Mouse (Mus musculus): ENCODE results near the gene Fkbp14. TPM values are rescaled to one million over a fixed set of nuclear protein-coding genes. Genes with fewer than 3 reads are reported as not detected.

Fkbp14 gene
- polyA plus RNA-seq, 1 experiment from 2014 or later = 33.1 TPM

DNA sequence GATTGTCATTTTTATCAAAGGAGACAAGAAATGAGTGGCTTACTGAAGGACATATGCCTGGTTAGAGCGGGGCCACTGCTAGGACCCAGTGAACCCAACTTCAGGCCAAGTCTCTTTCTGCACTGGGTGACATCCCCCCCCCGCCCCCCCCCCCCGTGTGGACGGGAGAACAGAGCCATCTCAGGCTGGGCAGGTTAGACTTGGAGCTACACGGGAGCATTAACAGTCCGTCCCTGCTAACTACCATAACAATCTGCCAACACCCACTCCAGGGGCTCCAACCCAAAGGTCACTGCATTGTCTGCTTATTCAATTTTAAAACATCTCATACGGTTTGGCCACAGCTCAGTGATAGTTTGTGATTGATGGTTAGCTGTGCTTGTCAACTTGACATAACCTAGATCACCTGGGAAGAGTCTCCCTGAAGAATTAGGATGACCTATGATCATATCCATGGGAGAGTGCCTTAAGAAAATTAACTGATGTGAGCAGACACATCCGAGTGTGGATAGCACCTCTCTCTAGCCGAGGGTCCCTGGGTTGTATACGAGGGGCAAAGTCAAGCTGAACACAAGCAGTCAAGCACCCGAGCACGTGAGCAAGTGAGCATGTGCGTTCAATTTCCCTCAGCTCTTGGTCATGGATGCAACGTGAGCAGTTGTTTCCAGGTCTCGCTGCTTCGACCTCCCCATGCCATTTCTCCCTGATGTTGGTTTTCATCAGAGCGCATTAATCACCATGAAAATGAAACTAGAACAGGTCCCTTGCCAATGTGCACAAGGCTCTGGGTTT lies 34.9 kb downstream of the Fkbp14 start:
- Histone ChIP-seq H3K27me3 (ENCODE audit: control insufficient read depth, insufficient read depth, low read length) (no peaks in the 10 kb centered on the region), H3K4me3 (ENCODE audit: low read depth, low read length) (no peak overlapping the region), H3K36me3 (ENCODE audit: control insufficient read depth, insufficient read depth, low read length) (no peaks in the 10 kb centered on the region), H3K4me1 (ENCODE audit: control insufficient read depth, insufficient read depth, low read length) (peaks cover 15% of the 10 kb centered on the region), H3K9me3 (ENCODE audit: control insufficient read depth, low read depth, low read length) (no peaks in the 10 kb centered on the region), H3K27ac (ENCODE audit: low read length) (no peak overlapping the region), H3K9ac (replicated peaks; ENCODE audit: low read depth, low read length) (no peak overlapping the region), H3K4me2 (replicated peaks; ENCODE audit: low read depth, low read length) (no peak overlapping the region)
- ATAC-seq (ENCODE audit: insufficient number of reproducible peaks, insufficient read depth, low FRiP score, low read depth) = no peak
- 75% methylated on average over 16 of the region's 17 CpGs for WGBS

DNA sequence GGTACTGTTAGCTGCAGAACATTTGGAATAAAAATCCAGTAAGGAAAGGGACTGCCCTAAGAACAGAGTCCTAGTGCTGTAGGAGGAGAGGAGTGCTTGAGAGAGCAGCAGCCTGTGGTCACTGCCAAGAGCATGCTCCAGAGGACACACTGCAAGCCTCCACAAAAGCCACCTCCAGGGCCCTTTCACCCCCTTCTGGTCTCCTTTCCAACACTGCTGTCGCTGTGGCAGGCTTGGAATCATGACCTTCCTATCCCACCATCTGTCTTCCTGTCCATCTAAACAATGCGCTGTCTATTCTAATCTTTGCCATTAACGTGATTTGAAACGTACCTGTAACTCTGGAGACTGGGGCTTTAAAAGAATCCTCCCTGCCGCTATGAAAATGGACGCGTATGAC lies 38.6 kb downstream of the Fkbp14 start:
- WGBS = 58% methylated on average over 7 of the region's 7 CpGs
- H3K27me3 ChIP-seq (ENCODE audit: control insufficient read depth, insufficient read depth, low read length) = no peaks in the 10 kb centered on the region
- H3K4me3 ChIP-seq (ENCODE audit: low read depth, low read length) = no peak overlapping the region
- no peak overlapping the region for H3K4me2 ChIP-seq (replicated peaks; ENCODE audit: low read depth, low read length)
- no peak overlapping the region for H3K27ac ChIP-seq (ENCODE audit: low read length)
- ATAC-seq (ENCODE audit: insufficient number of reproducible peaks, insufficient read depth, low FRiP score, low read depth) = no peak
- H3K9ac ChIP-seq (replicated peaks; ENCODE audit: low read depth, low read length) = no peak overlapping the region
- H3K4me1 ChIP-seq (ENCODE audit: control insufficient read depth, insufficient read depth, low read length) = no peaks in the 10 kb centered on the region
- no peaks in the 10 kb centered on the region for H3K36me3 ChIP-seq (ENCODE audit: control insufficient read depth, insufficient read depth, low read length)
- no peaks in the 10 kb centered on the region for H3K9me3 ChIP-seq (ENCODE audit: control insufficient read depth, low read depth, low read length)

DNA sequence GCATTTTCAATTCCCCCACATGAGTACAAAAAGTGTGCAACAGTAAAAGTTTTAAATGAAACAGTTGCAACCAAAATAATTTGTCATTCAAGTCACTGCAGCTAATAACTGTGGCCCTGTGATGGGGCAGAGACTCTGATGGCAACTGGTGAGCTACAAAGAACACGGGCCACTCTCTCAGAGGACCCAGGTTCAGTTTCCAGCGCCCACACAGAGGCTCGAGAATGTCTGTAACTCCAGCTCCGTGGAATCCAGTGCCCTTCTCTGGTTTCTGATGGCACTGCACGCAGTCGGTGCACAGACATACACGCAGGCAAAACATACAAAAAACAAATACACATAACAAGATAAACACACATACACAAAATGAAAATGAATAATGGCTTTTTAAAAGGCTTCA lies 39.4 kb downstream of the Fkbp14 start:
- Histone ChIP-seq H3K27ac (ENCODE audit: low read length) (no peak overlapping the region), H3K9ac (replicated peaks; ENCODE audit: low read depth, low read length) (no peak overlapping the region), H3K27me3 (ENCODE audit: control insufficient read depth, insufficient read depth, low read length) (no peaks in the 10 kb centered on the region), H3K36me3 (ENCODE audit: control insufficient read depth, insufficient read depth, low read length) (no peaks in the 10 kb centered on the region), H3K4me1 (ENCODE audit: control insufficient read depth, insufficient read depth, low read length) (no peaks in the 10 kb centered on the region), H3K9me3 (ENCODE audit: control insufficient read depth, low read depth, low read length) (no peaks in the 10 kb centered on the region), H3K4me3 (ENCODE audit: low read depth, low read length) (no peak overlapping the region), H3K4me2 (replicated peaks; ENCODE audit: low read depth, low read length) (no peak overlapping the region)
- ATAC-seq (ENCODE audit: insufficient number of reproducible peaks, insufficient read depth, low FRiP score, low read depth) = no peak
- 90% methylated on average over 7 of the region's 7 CpGs for WGBS

DNA sequence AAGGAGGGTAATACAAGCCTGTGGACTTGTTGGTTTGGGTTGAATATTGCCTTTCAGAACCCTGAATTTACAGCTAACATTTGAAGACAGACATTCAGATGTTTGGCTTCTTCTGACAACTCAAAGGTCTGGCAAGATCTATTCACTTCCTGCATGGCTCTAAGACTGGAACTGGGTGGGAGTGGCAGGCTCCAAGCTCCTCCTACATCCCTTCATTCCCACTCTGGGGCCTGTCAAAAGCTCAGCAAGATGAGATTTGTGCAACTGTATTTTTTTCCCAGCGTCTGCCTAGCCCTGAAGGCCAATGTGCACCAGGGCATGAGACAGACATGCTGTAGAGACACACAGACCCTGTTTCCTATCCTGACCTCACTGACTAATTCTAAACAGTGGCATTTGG lies 41.3 kb downstream of the Fkbp14 start:
- WGBS = 52% methylated on average over 1 of the region's 1 CpGs
- Histone ChIP-seq H3K27me3 (ENCODE audit: control insufficient read depth, insufficient read depth, low read length) (no peaks in the 10 kb centered on the region), H3K9ac (replicated peaks; ENCODE audit: low read depth, low read length) (no peak overlapping the region), H3K4me2 (replicated peaks; ENCODE audit: low read depth, low read length) (no peak overlapping the region), H3K4me1 (ENCODE audit: control insufficient read depth, insufficient read depth, low read length) (no peaks in the 10 kb centered on the region), H3K36me3 (ENCODE audit: control insufficient read depth, insufficient read depth, low read length) (no peaks in the 10 kb centered on the region), H3K27ac (ENCODE audit: low read length) (no peak overlapping the region), H3K9me3 (ENCODE audit: control insufficient read depth, low read depth, low read length) (no peaks in the 10 kb centered on the region), H3K4me3 (ENCODE audit: low read depth, low read length) (no peak overlapping the region)
- ATAC-seq (ENCODE audit: insufficient number of reproducible peaks, insufficient read depth, low FRiP score, low read depth) = no peak

DNA sequence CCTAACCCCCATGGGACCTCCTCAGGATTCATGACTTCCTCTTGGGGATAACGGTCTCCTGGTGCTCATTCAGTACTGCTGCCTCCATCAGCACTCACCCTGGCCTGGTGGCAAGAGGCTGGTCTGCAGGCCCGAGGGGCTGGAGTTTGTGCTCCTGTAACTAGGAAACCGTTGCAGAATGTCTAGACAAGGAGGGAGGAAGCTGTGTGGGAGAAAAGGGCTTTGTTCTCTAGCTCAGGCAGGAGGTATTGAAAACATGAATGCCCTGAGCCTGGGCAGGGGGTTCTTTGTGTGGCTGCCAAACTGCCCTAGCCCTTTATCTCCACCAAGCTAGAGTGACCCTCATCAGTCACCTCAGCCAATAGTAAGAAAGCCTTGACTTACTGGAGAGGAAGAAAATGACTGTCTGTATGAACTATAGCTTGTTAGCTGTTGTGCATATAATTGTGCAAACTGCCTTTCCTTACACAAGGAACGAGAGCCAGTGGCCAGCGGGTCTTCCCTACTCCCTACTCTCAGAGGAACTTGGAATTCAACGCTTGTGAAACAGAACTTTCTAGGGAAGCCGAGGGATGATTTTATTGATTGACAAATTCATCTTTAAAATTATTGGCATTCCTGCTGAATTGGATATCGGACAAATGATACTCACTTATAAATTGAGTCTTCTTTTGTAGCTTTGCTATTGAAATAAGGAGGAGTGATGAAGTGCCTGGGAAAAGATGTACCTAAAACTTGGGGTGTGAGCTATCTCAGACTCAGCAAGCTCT lies 42.6 kb downstream of the Fkbp14 start:
- no peak overlapping the region for H3K9ac ChIP-seq (replicated peaks; ENCODE audit: low read depth, low read length)
- H3K9me3 ChIP-seq (ENCODE audit: control insufficient read depth, low read depth, low read length) = no peaks in the 10 kb centered on the region
- H3K36me3 ChIP-seq (ENCODE audit: control insufficient read depth, insufficient read depth, low read length) = no peaks in the 10 kb centered on the region
- H3K27me3 ChIP-seq (ENCODE audit: control insufficient read depth, insufficient read depth, low read length) = no peaks in the 10 kb centered on the region
- H3K4me1 ChIP-seq (ENCODE audit: control insufficient read depth, insufficient read depth, low read length) = no peaks in the 10 kb centered on the region
- no peak overlapping the region for H3K4me2 ChIP-seq (replicated peaks; ENCODE audit: low read depth, low read length)
- 57% methylated on average over 8 of the region's 8 CpGs for WGBS
- no peak overlapping the region for H3K27ac ChIP-seq (ENCODE audit: low read length)
- no peak for ATAC-seq (ENCODE audit: insufficient number of reproducible peaks, insufficient read depth, low FRiP score, low read depth)
- H3K4me3 ChIP-seq (ENCODE audit: low read depth, low read length) = no peak overlapping the region

DNA sequence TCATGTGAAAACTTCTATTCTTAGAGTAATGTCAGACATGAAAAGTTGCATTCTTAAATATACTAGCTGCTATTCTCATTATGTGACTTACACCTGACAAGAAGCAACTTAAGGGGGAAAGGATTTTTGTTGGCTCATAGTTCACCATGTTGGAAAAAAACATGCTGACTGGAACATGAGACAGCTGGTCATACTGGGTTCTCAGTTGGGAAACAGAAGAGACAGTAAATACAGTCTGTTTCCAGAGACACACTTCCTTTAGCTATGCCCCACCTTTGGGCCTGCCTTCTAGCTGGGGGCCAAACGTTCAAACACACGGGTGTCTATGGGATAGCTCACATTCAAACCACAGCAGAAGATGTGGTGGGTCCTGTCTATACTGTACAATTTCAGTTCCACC lies 43.5 kb downstream of the Fkbp14 start:
- H3K4me3 ChIP-seq (ENCODE audit: low read depth, low read length) = no peak overlapping the region
- no peak for ATAC-seq (ENCODE audit: insufficient number of reproducible peaks, insufficient read depth, low FRiP score, low read depth)

DNA sequence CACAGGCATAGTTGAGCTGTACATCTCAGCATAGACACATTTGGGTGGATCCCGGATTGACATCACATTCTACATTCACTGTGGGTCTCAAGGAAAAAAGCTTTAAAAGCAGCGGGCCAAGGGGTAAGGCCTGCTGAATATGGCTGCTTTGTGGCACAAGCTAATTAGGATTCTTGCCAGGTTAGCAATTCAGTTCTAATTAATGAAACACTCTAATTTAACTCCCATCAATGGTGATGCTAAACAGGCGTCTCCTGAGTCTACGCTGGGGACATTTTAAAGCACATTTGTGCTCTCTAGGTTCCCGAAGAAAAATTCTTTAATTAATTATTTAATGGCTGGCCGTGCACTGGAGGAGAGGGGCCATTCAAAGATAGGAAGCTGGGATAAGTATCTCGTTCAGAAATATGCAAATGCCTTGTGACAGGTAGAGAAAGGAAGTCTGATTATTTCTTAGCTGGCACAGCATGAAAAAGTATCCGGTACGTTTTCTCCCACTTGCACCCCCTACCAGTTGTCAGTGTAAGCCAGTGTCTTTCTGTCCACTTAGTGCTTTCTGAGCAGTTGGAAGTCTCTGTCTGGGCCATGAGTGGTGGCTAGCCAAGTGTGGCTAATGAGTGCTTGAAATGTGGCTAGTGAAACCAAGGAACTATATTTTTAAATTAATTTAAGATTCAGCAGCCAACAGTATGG lies 44.2 kb downstream of the Fkbp14 start:
- Histone ChIP-seq H3K4me1 (ENCODE audit: control insufficient read depth, insufficient read depth, low read length) (peaks cover 5% of the 10 kb centered on the region; the same call in 1 of the 2 replicates), H3K4me3 (ENCODE audit: low read depth, low read length) (no peak overlapping the region), H3K36me3 (ENCODE audit: control insufficient read depth, insufficient read depth, low read length) (no peaks in the 10 kb centered on the region), H3K27ac (ENCODE audit: low read length) (no peak overlapping the region), H3K9me3 (ENCODE audit: control insufficient read depth, low read depth, low read length) (no peaks in the 10 kb centered on the region), H3K27me3 (ENCODE audit: control insufficient read depth, insufficient read depth, low read length) (no peaks in the 10 kb centered on the region), H3K4me2 (replicated peaks; ENCODE audit: low read depth, low read length) (no peak overlapping the region), H3K9ac (replicated peaks; ENCODE audit: low read depth, low read length) (no peak overlapping the region)
- 83% methylated on average over 9 of the region's 9 CpGs for WGBS
- no peak for ATAC-seq (ENCODE audit: insufficient number of reproducible peaks, insufficient read depth, low FRiP score, low read depth)

More for the DNA sequence above, 43.5 kb downstream of the Fkbp14 start:
- Histone ChIP-seq H3K36me3 (ENCODE audit: control insufficient read depth, insufficient read depth, low read length) (no peaks in the 10 kb centered on the region), H3K27ac (ENCODE audit: low read length) (no peak overlapping the region), H3K4me2 (replicated peaks; ENCODE audit: low read depth, low read length) (no peak overlapping the region), H3K4me1 (ENCODE audit: control insufficient read depth, insufficient read depth, low read length) (no peaks in the 10 kb centered on the region; the same call in 1 of the 2 replicates), H3K9me3 (ENCODE audit: control insufficient read depth, low read depth, low read length) (no peaks in the 10 kb centered on the region), H3K9ac (replicated peaks; ENCODE audit: low read depth, low read length) (no peak overlapping the region), H3K27me3 (ENCODE audit: control insufficient read depth, insufficient read depth, low read length) (no peaks in the 10 kb centered on the region)
- 90% methylated on average over 2 of the region's 2 CpGs for WGBS

DNA sequence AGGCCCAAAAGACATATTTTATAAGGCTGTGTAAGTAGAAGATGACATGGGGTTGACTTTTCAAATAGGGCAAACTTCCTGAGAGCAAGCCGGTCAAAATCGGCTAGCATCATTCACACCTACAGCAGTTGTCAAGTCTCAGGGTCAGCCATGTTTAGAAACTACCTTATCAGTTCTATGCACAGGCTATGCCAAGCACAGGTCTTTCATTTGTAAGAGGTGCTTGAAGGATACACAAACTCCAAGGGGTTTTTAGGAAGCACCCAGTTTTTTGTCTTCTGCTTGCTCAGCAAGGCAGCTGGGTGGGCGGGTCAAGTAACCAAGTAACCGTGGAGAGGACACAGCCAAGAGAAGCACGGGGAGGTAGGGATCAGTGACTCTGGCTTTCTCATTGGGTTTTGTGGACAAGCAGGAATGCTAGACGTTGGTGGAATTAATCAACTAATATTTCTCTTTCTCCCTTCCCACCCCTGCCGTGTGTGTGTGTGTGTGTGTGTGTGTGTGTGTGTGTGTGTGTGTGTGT lies 46.2 kb downstream of the Fkbp14 start:
- WGBS = 37% methylated on average over 7 of the region's 7 CpGs
- Histone ChIP-seq H3K4me1 (ENCODE audit: control insufficient read depth, insufficient read depth, low read length) (peaks cover 5% of the 10 kb centered on the region; the same call in 1 of the 2 replicates), H3K9me3 (ENCODE audit: control insufficient read depth, low read depth, low read length) (no peaks in the 10 kb centered on the region), H3K27me3 (ENCODE audit: control insufficient read depth, insufficient read depth, low read length) (no peaks in the 10 kb centered on the region), H3K36me3 (ENCODE audit: control insufficient read depth, insufficient read depth, low read length) (no peaks in the 10 kb centered on the region), H3K4me2 (replicated peaks; ENCODE audit: low read depth, low read length) (no peak overlapping the region), H3K27ac (ENCODE audit: low read length) (no peak overlapping the region), H3K4me3 (ENCODE audit: low read depth, low read length) (no peak overlapping the region), H3K9ac (replicated peaks; ENCODE audit: low read depth, low read length) (no peak overlapping the region)
- no peak for ATAC-seq (ENCODE audit: insufficient number of reproducible peaks, insufficient read depth, low FRiP score, low read depth)

Data from stomach, embryonic 14.5 days (tissue).